Mouse (Mus musculus) embryonic fibroblast, embryonic 13.5 days (primary cell): ENCODE results near the gene Gdf7.

Source experiments
- CTCF ChIP-seq: IDR thresholded peaks from 2 replicates; pipeline ENCODE4 v1.5.1; 2011; ENCODE audit warnings: mild to moderate bottlenecking, control low read depth, low read length, moderate library complexity, borderline replicate concordance; ENCODE audit not compliant: insufficient read depth
- POLR2A ChIP-seq: IDR thresholded peaks from 2 replicates; pipeline ENCODE4 v1.6.1; 2011; ENCODE audit warnings: low read depth, mild to moderate bottlenecking, control low read depth, low read length, moderate library complexity

DNA sequence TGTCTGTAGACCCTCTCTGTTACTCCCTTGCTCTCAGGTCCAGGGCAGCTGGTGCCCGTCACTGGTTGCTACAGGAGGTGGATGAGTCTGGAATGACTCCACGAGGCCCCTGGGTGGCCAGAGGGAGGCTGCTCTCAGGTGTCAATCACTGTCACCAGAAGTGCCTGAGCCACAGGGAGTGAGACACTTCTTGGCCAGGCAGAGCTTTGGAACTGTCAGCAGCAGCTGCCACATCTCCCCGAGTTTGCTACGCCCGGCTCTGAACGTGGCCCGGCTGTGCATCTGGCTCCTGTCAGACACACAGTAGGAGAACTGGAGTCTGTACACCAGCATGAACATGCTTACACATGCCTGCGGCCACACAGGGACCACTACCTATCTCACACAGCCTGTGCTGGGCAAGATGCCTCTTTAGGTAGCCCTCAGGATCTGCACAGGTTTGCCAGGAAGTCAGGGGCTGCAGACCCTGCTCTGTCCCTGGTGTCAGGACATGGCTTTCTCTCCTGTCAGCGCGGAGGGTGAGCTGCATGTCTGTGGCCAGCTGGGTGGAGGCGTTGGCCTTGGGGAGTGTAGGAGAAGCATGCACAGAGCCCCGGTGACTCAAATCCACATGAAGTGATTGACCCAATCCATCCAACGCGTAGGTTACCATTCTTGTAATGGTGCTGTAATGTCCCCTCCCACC, 29.9 kb upstream of the Gdf7 start:
- no peak for TF ChIP-seq CTCF
- no peak for TF ChIP-seq POLR2A
